Mouse (Mus musculus) limb, embryonic 10.5 days (tissue): ENCODE measurements around the gene Pip4k2c. TPM values are rescaled to one million over a fixed set of nuclear protein-coding genes. Genes with fewer than 3 reads are reported as not detected.
"Not testable (repeated sequence)": the region's sequence is repeated elsewhere in the genome, so short reads cannot be mapped to it uniquely, and the experiment has no call there.

Experiments
- DNase-seq: peaks from one replicate; pipeline ENCODE4 v3.0.0-alpha.2; 2017; ENCODE audit warnings: low spot score
- H3K27ac ChIP-seq: fragments of 300-500 bp; sonication (generic); 2 replicates; pipeline ENCODE4 v1.5.1; 2016; ENCODE audit warnings: mild to moderate bottlenecking
- H3K27me3 ChIP-seq: fragments of 300-500 bp; sonication (generic); 2 replicates; pipeline ENCODE4 v1.6.1; 2016; ENCODE audit warnings: low read depth, mild to moderate bottlenecking; ENCODE audit not compliant: poor library complexity, severe bottlenecking
- H3K36me3 ChIP-seq: fragments of 300-500 bp; sonication (generic); 2 replicates; pipeline ENCODE4 v1.6.1; 2016; ENCODE audit warnings: mild to moderate bottlenecking, moderate library complexity
- H3K4me1 ChIP-seq: fragments of 300-500 bp; sonication (generic); 2 replicates; pipeline ENCODE4 v1.6.1; 2016
- H3K4me3 ChIP-seq: fragments of 300-500 bp; sonication (generic); 2 replicates; pipeline ENCODE4 v1.5.1; 2016; ENCODE audit warnings: mild to moderate bottlenecking, moderate library complexity
- H3K9me3 ChIP-seq: fragments of 300-500 bp; sonication (generic); replicated peaks from 2 replicates; pipeline ENCODE4 v1.6.1; 2016; ENCODE audit warnings: mild to moderate bottlenecking
- WGBS: fragments of 180-500 bp; shearing (Covaris S2); methylation state at CpG from one replicate; pipeline ENCODE4 v1.1.7; 2016; 5-methylcytosine and 5-hydroxymethylcytosine counted together
- polyA plus RNA-seq: library from polyadenylated mRNA; unstranded; fragments of >200 nt; fragmentation: Nextera tagmentation; extraction: Ambion mirVana; gene quantifications from 2 replicates; pipeline ENCODE4 v1.2.1, GENCODE M21; 2016

Gene Pip4k2c
- polyA plus RNA-seq, 1 experiment from 2014 or later = 27.8 TPM

DNA sequence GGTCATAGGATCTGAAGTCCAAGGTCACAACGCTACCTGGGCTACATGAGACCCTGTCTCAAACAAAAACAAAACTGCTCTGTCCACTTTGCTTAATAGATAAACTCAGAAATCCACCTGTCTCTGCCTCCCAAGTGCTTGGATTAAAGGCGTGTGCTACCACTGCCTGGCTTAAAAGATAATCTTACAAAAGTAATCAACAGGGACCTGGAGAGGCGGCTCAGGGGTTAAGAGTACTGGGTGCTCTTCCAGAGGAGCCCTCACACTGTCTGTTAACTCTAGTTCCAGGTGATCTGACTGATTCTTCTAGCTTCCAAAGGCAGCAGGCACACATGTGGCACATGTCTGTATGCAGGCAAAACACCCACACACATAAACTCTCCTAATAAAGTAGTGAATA is 8.3 kb downstream of the Pip4k2c start:
- WGBS = 97% methylated on average over 3 of the region's 3 CpGs
- Histone ChIP-seq H3K27ac (no peak overlapping the region), H3K4me1 (no peaks in the 10 kb centered on the region), H3K36me3 (peaks cover 96% of the 10 kb centered on the region), H3K9me3 (no peaks in the 10 kb centered on the region), H3K27me3 (no peaks in the 10 kb centered on the region), H3K4me3 (no peak overlapping the region)
- no peak for DNase-seq

DNA sequence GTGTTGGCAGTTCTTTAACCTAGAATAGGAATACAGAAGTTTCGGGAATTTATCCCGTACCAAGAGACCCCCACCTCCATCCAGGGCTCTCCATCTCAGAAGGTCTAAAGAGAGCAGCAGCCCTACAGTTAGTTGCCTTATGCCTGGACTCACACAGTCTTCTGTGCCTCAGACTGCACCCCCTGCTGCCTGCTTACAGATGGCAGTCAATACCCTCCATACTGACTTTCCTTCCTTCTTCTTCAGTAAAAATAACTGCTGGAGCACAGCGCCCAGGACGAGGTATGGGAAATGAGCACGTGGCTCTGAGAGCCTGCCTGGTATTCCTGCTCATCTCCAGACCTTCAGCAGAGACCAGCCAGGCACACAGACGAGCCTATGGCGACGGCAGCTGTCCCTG is 11.1 kb downstream of the Pip4k2c start:
- WGBS = 88% methylated on average over 8 of the region's 8 CpGs
- Histone ChIP-seq H3K36me3 (peaks cover 79% of the 10 kb centered on the region), H3K27me3 (no peaks in the 10 kb centered on the region), H3K4me1 (peaks cover 11% of the 10 kb centered on the region), H3K9me3 (no peaks in the 10 kb centered on the region), H3K27ac (no peak overlapping the region), H3K4me3 (no peak overlapping the region)
- DNase-seq = no peak

DNA sequence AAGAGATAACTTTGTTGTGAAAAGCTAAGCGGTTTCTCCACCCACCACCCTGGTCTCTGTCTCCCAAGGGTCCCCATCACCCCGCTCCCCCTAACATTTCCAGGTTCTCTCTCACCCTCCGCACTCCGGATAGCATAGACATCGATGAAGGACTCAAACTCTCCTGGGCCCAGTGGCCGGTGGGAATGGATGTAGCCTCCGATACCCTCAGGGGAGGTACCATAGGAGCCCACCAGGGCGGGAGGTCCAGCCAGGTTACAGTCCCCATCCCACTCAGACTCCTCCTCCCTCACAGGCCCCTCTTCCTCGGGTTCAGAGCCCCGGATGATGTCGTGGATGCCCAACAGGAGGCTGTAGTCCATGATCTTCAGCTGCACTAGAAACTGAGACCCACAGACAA is 11.9 kb downstream of the Pip4k2c start:
- peaks cover 70% of the 10 kb centered on the region for H3K36me3 ChIP-seq
- H3K4me1 ChIP-seq = peaks cover 19% of the 10 kb centered on the region
- H3K27ac ChIP-seq = no peak overlapping the region
- 88% methylated on average over 11 of the region's 11 CpGs for WGBS
- H3K27me3 ChIP-seq = no peaks in the 10 kb centered on the region
- no peaks in the 10 kb centered on the region for H3K9me3 ChIP-seq
- no peak overlapping the region for H3K4me3 ChIP-seq
- no peak for DNase-seq

DNA sequence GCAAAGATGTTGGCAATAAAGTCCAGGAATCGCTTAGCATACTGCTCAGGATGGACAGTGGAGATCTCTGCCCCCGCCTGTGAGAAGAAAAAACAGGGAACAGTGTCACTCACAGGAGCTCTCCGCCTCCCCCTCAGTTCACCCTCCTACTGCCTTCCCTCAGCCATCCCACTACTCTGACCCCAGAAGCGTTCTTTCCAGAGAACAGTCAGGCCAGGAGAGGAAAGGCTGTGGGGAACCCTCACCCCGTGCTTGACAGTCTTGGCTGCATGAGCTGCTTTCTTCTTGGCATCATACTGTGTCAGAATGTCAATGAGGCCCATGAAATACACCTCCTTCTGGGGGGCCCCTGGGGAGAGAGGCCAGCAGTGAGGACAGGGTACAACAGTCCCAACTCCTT is 12.3 kb downstream of the Pip4k2c start:
- Histone ChIP-seq H3K4me1 (peaks cover 23% of the 10 kb centered on the region), H3K27ac (no peak overlapping the region), H3K4me3 (no peak overlapping the region), H3K9me3 (no peaks in the 10 kb centered on the region), H3K27me3 (no peaks in the 10 kb centered on the region), H3K36me3 (peaks cover 66% of the 10 kb centered on the region)
- WGBS = 78% methylated on average over 5 of the region's 5 CpGs
- no peak for DNase-seq

DNA sequence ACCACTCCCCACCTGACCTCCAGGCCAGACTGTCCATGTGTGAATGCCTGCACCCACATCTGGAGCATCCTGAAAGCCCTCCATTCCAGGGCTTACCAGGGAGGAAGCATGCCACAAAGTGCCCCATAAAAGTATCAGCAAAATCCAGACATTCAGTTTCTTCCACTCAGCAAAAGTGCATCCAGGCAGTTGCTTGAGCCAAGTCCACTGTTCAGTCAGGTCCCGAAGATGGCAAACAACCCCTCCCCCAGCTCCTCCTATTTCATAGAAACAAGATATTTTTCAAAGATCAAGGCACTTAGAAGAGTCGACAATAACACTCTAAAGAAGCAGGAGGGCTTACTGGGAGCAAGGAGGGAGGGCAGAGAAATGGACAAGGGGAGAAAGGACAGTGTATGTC is 12.9 kb downstream of the Pip4k2c start:
- Histone ChIP-seq H3K27me3 (no peaks in the 10 kb centered on the region), H3K4me1 (peaks cover 23% of the 10 kb centered on the region), H3K27ac (no peak overlapping the region), H3K36me3 (peaks cover 63% of the 10 kb centered on the region), H3K4me3 (no peak overlapping the region), H3K9me3 (no peaks in the 10 kb centered on the region)
- DNase-seq = no peak
- 74% methylated on average over 2 of the region's 2 CpGs for WGBS

- H3K9me3 ChIP-seq = no peaks in the 10 kb centered on the region
- H3K4me3 ChIP-seq = no peak overlapping the region
- H3K36me3 ChIP-seq = peaks cover 63% of the 10 kb centered on the region
- H3K4me1 ChIP-seq = peaks cover 29% of the 10 kb centered on the region
- H3K27ac ChIP-seq = no peak overlapping the region
- WGBS = 87% methylated on average over 11 of the region's 11 CpGs
- DNase-seq = no peak
- H3K27me3 ChIP-seq = no peaks in the 10 kb centered on the region
Measured at GRCm38 (mm10) chr10:127197505-127198110, 13.8 kb downstream of the Pip4k2c start.

GRCm38 (mm10) chr10:127197104-127197503 is 14.3 kb downstream of the Pip4k2c start:
- whole genome bisulfite sequencing = 94% methylated on average over 8 of the region's 8 CpGs
- Histone ChIP-seq H3K36me3 (peaks cover 62% of the 10 kb centered on the region), H3K27ac (no peak overlapping the region), H3K4me3 (no peak overlapping the region), H3K4me1 (peaks cover 31% of the 10 kb centered on the region), H3K9me3 (no peaks in the 10 kb centered on the region), H3K27me3 (no peaks in the 10 kb centered on the region)
- DNase-seq = no peak

DNA sequence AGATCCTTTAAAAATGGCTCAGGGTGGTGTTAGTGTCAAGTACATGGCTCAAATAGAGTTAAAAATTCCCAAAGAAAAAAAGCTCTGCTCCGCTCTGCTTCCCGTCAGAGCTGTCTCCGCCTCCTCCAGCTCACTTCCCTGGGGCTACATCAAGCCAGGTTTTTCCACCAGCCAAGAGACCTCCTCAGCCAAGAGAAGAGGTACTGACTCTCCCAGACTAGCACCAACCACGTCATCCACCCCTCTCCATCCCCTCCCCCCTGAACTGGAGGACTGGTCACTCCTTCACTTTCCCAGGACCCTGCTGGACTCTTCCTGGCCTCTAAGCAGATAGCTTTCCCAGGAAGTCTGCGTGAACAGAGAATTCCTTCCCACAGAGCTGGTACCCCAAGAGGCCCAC is 15.0 kb downstream of the Pip4k2c start:
- H3K36me3 ChIP-seq = peaks cover 61% of the 10 kb centered on the region
- DNase-seq = peak; percentile 56
- H3K4me1 ChIP-seq = peaks cover 31% of the 10 kb centered on the region
- no peaks in the 10 kb centered on the region for H3K9me3 ChIP-seq
- H3K27me3 ChIP-seq = no peaks in the 10 kb centered on the region
- peak overlapping the region; percentile 98 for H3K27ac ChIP-seq
- peak overlapping the region; percentile 99 for H3K4me3 ChIP-seq
- WGBS = 7% methylated on average over 5 of the region's 5 CpGs

GRCm38 (mm10) chr10:127195328-127196129 is 15.9 kb downstream of the Pip4k2c start, which contains the start of gene Dtx3:
Gene Dtx3, minus strand, starts transcription at chr10:127195728.
- Histone ChIP-seq H3K27ac (peak within 1 kb of the TSS; percentile 98), H3K9me3 (no peaks in the 10 kb centered on the region), H3K4me1 (peaks cover 40% of the 10 kb centered on the region), H3K4me3 (peak within 1 kb of the TSS; percentile 99), H3K27me3 (no peaks in the 10 kb centered on the region), H3K36me3 (peaks cover 65% of the 10 kb centered on the region)
- under 1% methylated on average over 45 of the region's 47 CpGs for WGBS
- peak; percentile 79 for DNase-seq

DNA sequence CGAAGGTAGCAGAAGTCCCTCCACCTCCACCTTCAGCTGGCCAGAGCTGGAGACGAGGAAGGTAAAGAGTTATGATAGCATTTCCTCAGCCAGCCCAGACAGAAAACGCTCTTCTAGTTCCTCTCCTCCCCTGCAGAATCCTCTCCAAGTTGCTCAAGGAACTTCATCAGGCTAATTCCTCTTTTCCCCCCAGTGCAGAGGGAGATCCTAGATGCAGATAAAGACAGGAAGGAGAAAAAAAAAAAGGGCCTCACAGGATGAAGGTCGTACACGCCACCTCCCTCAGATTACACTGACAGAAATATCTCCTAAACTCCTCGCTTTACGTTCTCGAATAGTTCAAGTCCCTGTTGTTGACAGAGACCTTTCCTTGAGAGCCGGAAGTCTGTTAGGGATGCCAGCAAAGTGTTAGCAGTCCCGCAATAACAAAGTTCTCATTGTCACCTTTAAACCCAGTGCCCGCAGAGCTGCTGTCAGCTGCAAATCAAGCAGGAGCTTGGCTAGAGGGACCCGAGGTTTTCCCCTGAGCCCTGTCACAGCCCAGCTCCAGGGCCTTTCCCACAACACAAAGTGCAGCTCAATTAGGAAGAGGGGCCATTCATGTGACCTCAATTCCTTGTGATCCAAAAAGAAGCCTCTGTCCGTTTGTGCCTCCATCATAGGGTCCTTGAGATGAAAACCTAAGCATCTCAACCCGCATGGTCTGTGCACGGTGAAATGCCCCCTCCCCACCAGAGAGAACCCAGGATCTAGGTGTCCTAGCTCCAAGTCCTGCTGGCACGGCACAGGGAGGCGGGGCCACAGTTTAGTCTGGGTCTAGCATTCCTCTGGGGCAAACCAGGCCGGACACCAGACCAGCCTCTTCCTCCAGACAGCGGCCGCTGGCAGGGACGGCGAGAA is 16.7 kb downstream of the Pip4k2c start:
- 17% methylated on average over 22 of the region's 22 CpGs for WGBS
- H3K9me3 ChIP-seq = no peaks in the 10 kb centered on the region
- peak overlapping the region; percentile 99 for H3K4me3 ChIP-seq
- DNase-seq = peak; percentile 70
- H3K36me3 ChIP-seq = peaks cover 57% of the 10 kb centered on the region
- H3K27ac ChIP-seq = peak overlapping the region; percentile 98
- H3K27me3 ChIP-seq = no peaks in the 10 kb centered on the region
- H3K4me1 ChIP-seq = peaks cover 48% of the 10 kb centered on the region

- DNase-seq = no peak
- Histone ChIP-seq H3K27ac (0 out of 2 replicates have a peak overlapping the region, but pooled peaks have one; percentile 50), H3K4me1 (peaks cover 63% of the 10 kb centered on the region), H3K9me3 (no peaks in the 10 kb centered on the region), H3K36me3 (peaks cover 40% of the 10 kb centered on the region), H3K27me3 (no peaks in the 10 kb centered on the region), H3K4me3 (no peak overlapping the region)
- 84% methylated on average over 9 of the region's 9 CpGs for WGBS
Measured at GRCm38 (mm10) chr10:127193011-127193410, 18.4 kb downstream of the Pip4k2c start.

GRCm38 (mm10) chr10:127192057-127192328 is 19.4 kb downstream of the Pip4k2c start:
- peaks cover 73% of the 10 kb centered on the region for H3K4me1 ChIP-seq
- not testable (repeated sequence) for H3K27ac ChIP-seq

More at GRCm38 (mm10) chr10:127192057-127192328, 19.4 kb downstream of the Pip4k2c start:
- not testable (repeated sequence) for H3K27me3 ChIP-seq, H3K9me3 ChIP-seq, H3K4me3 ChIP-seq, DNase-seq
- WGBS = 90% methylated on average over 1 of the region's 1 CpGs
- H3K36me3 ChIP-seq = peaks cover 34% of the 10 kb centered on the region
